Mouse (Mus musculus) kidney, postnatal 0 days (tissue): ENCODE data around the gene Fam53b. TPM values are rescaled to one million over a fixed set of nuclear protein-coding genes. Genes with fewer than 3 reads are reported as not detected.

Experiments
- ATAC-seq: fragments of 200-750 bp; cut with Nextera tagmentation; replicated peaks from 2 replicates; pipeline ENCODE4 v1.8.0; 2017; ENCODE audit warnings: low read depth, moderate number of reproducible peaks, moderate TSS enrichment, moderate library complexity; ENCODE audit not compliant: low FRiP score
- DNase-seq: peaks from one replicate; pipeline ENCODE4 v3.0.0-alpha.2; 2016; ENCODE audit warnings: low spot score
- H3K27ac ChIP-seq: fragments of 300-500 bp; sonication (generic); 2 replicates; pipeline ENCODE4 v1.5.1; 2014; ENCODE audit warnings: mild to moderate bottlenecking
- H3K27me3 ChIP-seq: fragments of 300-500 bp; sonication (generic); 2 replicates; pipeline ENCODE4 v1.6.1; 2014; ENCODE audit warnings: low read length, mixed read lengths; ENCODE audit not compliant: insufficient read depth
- H3K36me3 ChIP-seq: fragments of 300-500 bp; sonication (generic); 2 replicates; pipeline ENCODE4 v1.6.1; 2014; ENCODE audit warnings: low read length, mixed read lengths; ENCODE audit not compliant: insufficient read depth
- H3K4me1 ChIP-seq: fragments of 300-500 bp; sonication (generic); replicated peaks from 2 replicates; pipeline ENCODE4 v1.6.1; 2014; ENCODE audit warnings: antibody characterized with exemption, low read length, mixed read lengths; ENCODE audit not compliant: insufficient read depth
- H3K4me2 ChIP-seq: fragments of 300-500 bp; sonication (generic); 2 replicates; pipeline ENCODE4 v1.6.1; 2014; ENCODE audit warnings: mild to moderate bottlenecking, low read length, moderate library complexity, mixed read lengths
- H3K4me3 ChIP-seq: fragments of 300-500 bp; sonication (generic); replicated peaks from 2 replicates; pipeline ENCODE4 v1.5.1; 2014; ENCODE audit warnings: low read depth, low read length
- H3K9ac ChIP-seq: fragments of 300-500 bp; sonication (generic); 2 replicates; pipeline ENCODE4 v1.6.1; 2014; ENCODE audit warnings: low read depth, low read length
- H3K9me3 ChIP-seq: fragments of 300-500 bp; sonication (generic); replicated peaks from 2 replicates; pipeline ENCODE4 v1.6.1; 2016; ENCODE audit warnings: low read length, inconsistent platforms, mixed read lengths
- CTCF ChIP-seq: IDR thresholded peaks from 2 replicates; pipeline ENCODE4 v1.5.1; 2016; ENCODE audit warnings: antibody characterized with exemption, low read depth, mild to moderate bottlenecking, moderate library complexity
- WGBS: fragments of 180-500 bp; shearing (Covaris S2); extraction: QIAGEN DNeasy Blood & Tissue Kit; methylation state at CpG from one replicate; pipeline ENCODE4 v1.1.7; 2014; 5-methylcytosine and 5-hydroxymethylcytosine counted together
- polyA plus RNA-seq: library from polyadenylated mRNA; unstranded; fragments of >200 nt; fragmentation: Nextera tagmentation; extraction: Ambion mirVana; gene quantifications from 2 replicates; pipeline ENCODE4 v1.2.1, GENCODE M21; 2015

Gene Fam53b
- polyA plus RNA-seq, 1 experiment from 2014 or later: 17.5 TPM

- DNase-seq: no peak
- Histone ChIP-seq H3K4me2 (no peak overlapping the region), H3K4me1 (no peaks in the 10 kb centered on the region), H3K9me3 (no peaks in the 10 kb centered on the region), H3K4me3 (no peak overlapping the region), H3K9ac (no peak overlapping the region), H3K36me3 (no peaks in the 10 kb centered on the region), H3K27ac (no peak overlapping the region), H3K27me3 (no peaks in the 10 kb centered on the region)
- ATAC-seq: no peak
- 83% methylated on average over 9 of the region's 9 CpGs for WGBS
- no peak for TF ChIP-seq CTCF
These were observed 110.0 kb downstream of the Fam53b start for GRCm38 (mm10) chr7:132703515-132704309.

- WGBS: 61% methylated on average over 5 of the region's 5 CpGs
- Histone ChIP-seq H3K4me2 (no peak overlapping the region), H3K9me3 (no peaks in the 10 kb centered on the region), H3K27ac (no peak overlapping the region), H3K4me3 (no peak overlapping the region), H3K27me3 (no peaks in the 10 kb centered on the region), H3K9ac (no peak overlapping the region), H3K36me3 (no peaks in the 10 kb centered on the region), H3K4me1 (no peaks in the 10 kb centered on the region)
- ATAC-seq (no peak), DNase-seq (no peak)
- no peak for TF ChIP-seq CTCF
These were observed 111.1 kb downstream of the Fam53b start for GRCm38 (mm10) chr7:132702492-132703070.

- ATAC-seq (no peak), DNase-seq (no peak)
- H3K9ac ChIP-seq: no peak overlapping the region
- no peaks in the 10 kb centered on the region for H3K36me3 ChIP-seq
- WGBS: 83% methylated on average over 3 of the region's 3 CpGs
- H3K9me3 ChIP-seq: no peaks in the 10 kb centered on the region
- H3K4me3 ChIP-seq: no peak overlapping the region
- TF ChIP-seq CTCF: no peak
- no peaks in the 10 kb centered on the region for H3K4me1 ChIP-seq
- no peak overlapping the region for H3K27ac ChIP-seq
- no peaks in the 10 kb centered on the region for H3K27me3 ChIP-seq
- H3K4me2 ChIP-seq: no peak overlapping the region
These were observed 111.7 kb downstream of the Fam53b start for GRCm38 (mm10) chr7:132702024-132702423.

- no peaks in the 10 kb centered on the region for H3K4me1 ChIP-seq
- no peaks in the 10 kb centered on the region for H3K36me3 ChIP-seq
- no peak overlapping the region for H3K27ac ChIP-seq
- no peak overlapping the region for H3K9ac ChIP-seq
- no peaks in the 10 kb centered on the region for H3K9me3 ChIP-seq
- no peak overlapping the region for H3K4me2 ChIP-seq
- ATAC-seq: no peak
- H3K27me3 ChIP-seq: no peaks in the 10 kb centered on the region
- H3K4me3 ChIP-seq: no peak overlapping the region
- no peak for TF ChIP-seq CTCF
- 79% methylated on average over 3 of the region's 3 CpGs for WGBS
- no peak for DNase-seq
These were observed 112.3 kb downstream of the Fam53b start for GRCm38 (mm10) chr7:132701412-132701811.

- H3K9ac ChIP-seq: no peak overlapping the region
- no peak for DNase-seq
- no peaks in the 10 kb centered on the region for H3K4me1 ChIP-seq
- H3K27ac ChIP-seq: no peak overlapping the region
- no peak for ATAC-seq
- no peak for TF ChIP-seq CTCF
- 76% methylated on average over 4 of the region's 4 CpGs for WGBS
- H3K36me3 ChIP-seq: no peaks in the 10 kb centered on the region
- no peak overlapping the region for H3K4me3 ChIP-seq
- H3K27me3 ChIP-seq: no peaks in the 10 kb centered on the region
- no peak overlapping the region for H3K4me2 ChIP-seq
- no peaks in the 10 kb centered on the region for H3K9me3 ChIP-seq
These were observed 113.6 kb downstream of the Fam53b start for GRCm38 (mm10) chr7:132700107-132700506.

GRCm38 (mm10) chr7:132699639-132700038 lies 114.0 kb downstream of the Fam53b start:
- H3K27me3 ChIP-seq: no peaks in the 10 kb centered on the region
- TF ChIP-seq CTCF: no peak
- no peak for ATAC-seq

More at GRCm38 (mm10) chr7:132699639-132700038, 114.0 kb downstream of the Fam53b start:
- no peaks in the 10 kb centered on the region for H3K36me3 ChIP-seq
- H3K4me3 ChIP-seq: no peak overlapping the region
- no peaks in the 10 kb centered on the region for H3K4me1 ChIP-seq
- no peak for DNase-seq
- no peak overlapping the region for H3K4me2 ChIP-seq
- no peaks in the 10 kb centered on the region for H3K9me3 ChIP-seq
- H3K27ac ChIP-seq: no peak overlapping the region
- H3K9ac ChIP-seq: no peak overlapping the region
